Mouse (Mus musculus) bone marrow macrophage, adult 2 months (primary cell): ENCODE data around the gene Cav3. TPM values are rescaled to one million over a fixed set of nuclear protein-coding genes. Genes with fewer than 3 reads are reported as not detected.

Experiments
- H3K27ac ChIP-seq: 2 replicates; pipeline ENCODE4 v1.5.1; 2012; ENCODE audit warnings: low read depth, low read length; ENCODE audit not compliant: insufficient read depth
- H3K4me1 ChIP-seq: 2 replicates; pipeline ENCODE4 v1.6.1; 2012; ENCODE audit warnings: low read length; ENCODE audit not compliant: control insufficient read depth, insufficient read depth
- H3K4me3 ChIP-seq: 2 replicates; pipeline ENCODE4 v1.5.1; 2012; ENCODE audit warnings: mild to moderate bottlenecking, low read length, moderate library complexity; ENCODE audit not compliant: insufficient read depth
- CTCF ChIP-seq: IDR thresholded peaks from 2 replicates; pipeline ENCODE4 v1.5.1; 2012; ENCODE audit warnings: low read depth, mild to moderate bottlenecking, low read length, moderate library complexity
- POLR2A ChIP-seq: IDR thresholded peaks from 2 replicates; pipeline ENCODE4 v1.6.1; 2012; ENCODE audit warnings: mild to moderate bottlenecking, low read depth, low read length, borderline replicate concordance
- polyA plus RNA-seq: library from polyadenylated mRNA; stranded (reverse); fragments of >200 nt; gene quantifications from 2 replicates; pipeline ENCODE4 v1.2.4, GENCODE M21; 2012; ENCODE audit not compliant: missing spikeins, insufficient read depth, insufficient read length

Gene Cav3
- polyA plus RNA-seq, 1 experiment, result not detected

DNA sequence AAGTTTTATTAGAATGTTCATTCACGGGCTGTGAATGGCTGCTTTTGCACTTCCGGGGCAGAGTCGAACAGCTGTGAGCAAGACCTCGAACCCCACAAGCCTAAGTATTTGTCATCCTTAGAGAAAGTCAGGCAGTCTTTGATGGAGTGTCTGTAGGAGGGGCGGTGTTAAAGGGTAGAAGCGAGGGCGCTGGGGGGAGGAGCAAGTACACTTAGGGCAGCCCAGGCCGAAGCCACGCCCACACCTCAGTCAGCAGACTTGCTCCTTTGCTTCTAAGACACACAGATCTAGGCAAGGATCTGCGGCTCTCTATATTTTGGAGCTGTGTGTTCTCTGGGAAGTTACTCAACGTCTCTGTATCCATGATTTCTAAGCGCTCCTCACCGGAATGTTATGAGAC lies 20.6 kb downstream of the Cav3 start:
- Histone ChIP-seq H3K27ac (no peak overlapping the region), H3K4me3 (no peak overlapping the region)
- TF ChIP-seq CTCF, result no peak
- TF ChIP-seq POLR2A, result no peak

GRCm38 (mm10) chr6:112484316-112484715 lies 25.0 kb downstream of the Cav3 start:
- no peaks in the 10 kb centered on the region for H3K4me1 ChIP-seq
- H3K27ac ChIP-seq, result no peak overlapping the region

More for the DNA sequence above, 20.6 kb downstream of the Cav3 start:
- H3K4me1 ChIP-seq, result no peaks in the 10 kb centered on the region

GRCm38 (mm10) chr6:112487993-112488392 lies 28.7 kb downstream of the Cav3 start:
- H3K4me3 ChIP-seq, result no peak overlapping the region
- H3K4me1 ChIP-seq, result no peaks in the 10 kb centered on the region
- TF ChIP-seq POLR2A (no peak), CTCF (no peak)
- no peak overlapping the region for H3K27ac ChIP-seq

More at GRCm38 (mm10) chr6:112484316-112484715, 25.0 kb downstream of the Cav3 start:
- H3K4me3 ChIP-seq, result no peak overlapping the region
- TF ChIP-seq POLR2A (no peak), CTCF (peak; percentile 67)

DNA sequence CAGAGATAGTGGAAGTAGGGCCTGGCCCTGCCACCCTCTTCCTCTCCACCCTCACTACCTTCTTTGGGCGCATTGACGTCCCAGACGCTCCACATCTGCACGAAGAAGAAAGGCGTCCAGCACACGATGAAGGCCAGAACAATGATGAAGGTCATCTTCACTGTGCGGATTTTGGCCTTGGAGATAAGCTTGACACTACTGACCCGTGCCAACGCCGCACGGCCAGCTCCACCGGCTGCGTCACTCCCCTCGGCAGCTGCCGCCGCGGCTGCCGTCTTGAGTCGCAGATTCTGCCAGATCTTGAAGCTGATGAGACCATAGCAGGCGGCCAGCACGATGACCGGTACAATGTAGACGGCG lies 29.5 kb downstream of the Cav3 start:
- Histone ChIP-seq H3K27ac (no peak overlapping the region), H3K4me1 (no peaks in the 10 kb centered on the region), H3K4me3 (no peak overlapping the region)
- TF ChIP-seq CTCF, result no peak
- no peak for TF ChIP-seq POLR2A

- Histone ChIP-seq H3K27ac (no peak overlapping the region), H3K4me3 (peak overlapping the region; percentile 21), H3K4me1 (no peaks in the 10 kb centered on the region)
- no peak for TF ChIP-seq CTCF
- TF ChIP-seq POLR2A, result no peak
These were observed 30.0 kb downstream of the Cav3 start for GRCm38 (mm10) chr6:112489181-112489909.

GRCm38 (mm10) chr6:112489910-112490559 lies 30.7 kb downstream of the Cav3 start, which contains the start of gene Oxtr:
TSS of gene Oxtr (minus strand) at chr6:112489943.
- Histone ChIP-seq H3K4me1 (no peaks in the 10 kb centered on the region), H3K4me3 (peak within 1 kb of the TSS; percentile 58), H3K27ac (no peak within 1 kb of the TSS)
- no peak for TF ChIP-seq CTCF
- TF ChIP-seq POLR2A, result no peak

- TF ChIP-seq CTCF (peak; percentile 95), POLR2A (no peak)
- Histone ChIP-seq H3K27ac (no peak overlapping the region), H3K4me3 (peak overlapping the region; percentile 58), H3K4me1 (no peaks in the 10 kb centered on the region)
These were observed 31.4 kb downstream of the Cav3 start for GRCm38 (mm10) chr6:112490625-112491242.

DNA sequence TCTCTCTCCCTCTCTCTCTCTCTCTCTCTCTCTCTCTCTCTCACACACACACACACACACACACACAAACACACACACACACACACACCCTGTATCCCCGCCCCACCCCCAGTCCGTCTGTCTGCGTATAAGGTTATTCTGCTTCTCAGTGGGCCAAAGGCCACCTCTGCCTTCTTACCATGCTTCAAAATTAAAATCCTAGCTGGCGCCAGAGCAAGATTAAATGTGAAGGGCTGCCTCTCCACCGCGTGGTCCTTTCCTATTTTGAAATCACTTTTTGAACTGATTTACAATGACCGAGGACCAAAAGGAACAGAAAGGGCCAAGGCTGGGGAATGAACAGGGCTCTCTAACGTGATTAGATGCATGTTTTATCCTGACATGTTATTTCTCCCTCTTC lies 32.2 kb downstream of the Cav3 start:
- Histone ChIP-seq H3K4me1 (no peaks in the 10 kb centered on the region), H3K4me3 (no peak overlapping the region), H3K27ac (no peak overlapping the region)
- no peak for TF ChIP-seq CTCF

- no peak overlapping the region for H3K27ac ChIP-seq
- no peaks in the 10 kb centered on the region for H3K4me1 ChIP-seq
- no peak overlapping the region for H3K4me3 ChIP-seq
- TF ChIP-seq CTCF (no peak), POLR2A (no peak)
These were observed 33.4 kb downstream of the Cav3 start for GRCm38 (mm10) chr6:112492656-112493055.

DNA sequence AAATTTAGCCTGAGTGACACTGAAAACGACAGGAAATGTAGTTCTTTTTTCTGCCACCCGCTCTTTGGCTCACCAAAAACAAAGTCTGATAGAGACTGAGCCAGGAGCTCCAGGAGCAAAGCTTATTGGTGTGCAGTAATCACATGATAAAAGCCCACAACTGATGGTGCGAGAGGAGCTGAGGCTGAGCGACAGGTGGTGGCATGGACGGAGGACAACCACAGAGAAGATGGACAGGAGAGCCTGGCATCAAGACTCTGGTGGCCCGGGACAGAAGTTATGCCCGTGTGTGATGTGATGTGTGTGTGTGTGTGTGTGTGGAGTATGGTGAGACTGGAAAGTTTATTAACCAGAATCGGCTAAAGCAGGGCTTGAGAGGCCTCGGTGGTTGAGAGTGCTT lies 34.1 kb downstream of the Cav3 start:
- Histone ChIP-seq H3K27ac (no peak overlapping the region), H3K4me3 (no peak overlapping the region), H3K4me1 (no peaks in the 10 kb centered on the region)
- TF ChIP-seq CTCF (no peak), POLR2A (no peak)

- Histone ChIP-seq H3K27ac (no peak overlapping the region), H3K4me3 (no peak overlapping the region), H3K4me1 (no peaks in the 10 kb centered on the region; the same call in 1 of the 2 replicates)
- TF ChIP-seq CTCF (no peak), POLR2A (no peak)
These were observed 35.3 kb downstream of the Cav3 start for GRCm38 (mm10) chr6:112494620-112495081.
